In the genomic region with DNA sequence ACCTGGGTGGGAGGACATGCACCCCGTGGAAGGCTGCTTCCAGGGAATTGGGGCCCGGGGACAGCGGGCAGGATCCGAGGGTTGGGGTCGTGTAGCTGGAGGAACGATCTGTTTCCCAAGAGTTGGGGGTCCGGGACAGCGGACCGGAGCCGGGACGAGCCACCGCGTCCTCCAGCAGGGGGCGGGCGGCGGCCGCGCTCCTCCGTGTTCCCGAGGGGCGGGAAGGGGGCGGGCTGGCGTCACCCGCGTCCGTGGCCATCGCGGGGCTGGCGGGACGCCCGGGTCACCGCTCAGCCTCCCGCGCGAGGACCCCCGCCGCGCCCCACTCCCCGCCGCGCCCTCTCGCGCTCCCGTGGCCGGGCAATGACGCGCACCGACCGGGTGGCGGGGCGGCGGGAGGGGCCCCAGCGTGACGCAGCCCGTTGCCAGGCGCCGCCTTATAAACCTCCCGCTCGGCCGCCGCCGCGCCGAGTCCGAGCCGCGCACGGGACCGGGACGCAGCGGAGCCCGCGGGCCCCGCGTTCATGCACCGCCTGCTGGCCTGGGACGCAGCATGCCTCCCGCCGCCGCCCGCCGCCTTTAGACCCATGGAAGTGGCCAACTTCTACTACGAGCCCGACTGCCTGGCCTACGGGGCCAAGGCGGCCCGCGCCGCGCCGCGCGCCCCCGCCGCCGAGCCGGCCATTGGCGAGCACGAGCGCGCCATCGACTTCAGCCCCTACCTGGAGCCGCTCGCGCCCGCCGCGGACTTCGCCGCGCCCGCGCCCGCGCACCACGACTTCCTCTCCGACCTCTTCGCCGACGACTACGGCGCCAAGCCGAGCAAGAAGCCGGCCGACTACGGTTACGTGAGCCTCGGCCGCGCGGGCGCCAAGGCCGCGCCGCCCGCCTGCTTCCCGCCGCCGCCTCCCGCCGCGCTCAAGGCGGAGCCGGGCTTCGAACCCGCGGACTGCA, we compare ENCODE assay signal across 8 mouse cellular contexts. TPM values are rescaled to one million over a fixed set of nuclear protein-coding genes. Genes with fewer than 3 reads are reported as not detected.
DNase-seq lines count a peak whose midpoint lies in the region; ATAC-seq lines count a peak whose summit lies in the region.

A gene (plus strand): TSS at position 418 of the 954 bp plus-strand sequence.

- H3K9ac ChIP-seq in intestine, embryonic 16.5 days (ENCODE audit: low read depth, low read length), result peak within 1 kb of the TSS; percentile 92

- peak within 1 kb of the TSS; percentile 95 for H3K27ac ChIP-seq in intestine, embryonic 16.5 days (ENCODE audit: low read length)
- peak within 1 kb of the TSS; percentile 83 for H3K27ac ChIP-seq in midbrain, embryonic 10.5 days (replicated peaks)

- H3K27me3 ChIP-seq in intestine, embryonic 16.5 days (replicated peaks; ENCODE audit: control insufficient read depth, insufficient read depth, low read length), result no peaks in the 10 kb centered on the region
- H3K27me3 ChIP-seq in midbrain, embryonic 10.5 days (ENCODE audit: low read depth, poor library complexity, severe bottlenecking), result peaks cover 81% of the 10 kb centered on the region

- H3K9me3 ChIP-seq in intestine, embryonic 16.5 days (ENCODE audit: control insufficient read depth, low read length), result no peaks in the 10 kb centered on the region
- no peaks in the 10 kb centered on the region for H3K9me3 ChIP-seq in midbrain, embryonic 10.5 days (replicated peaks)

- H3K4me2 ChIP-seq in intestine, embryonic 16.5 days (ENCODE audit: low read depth, low read length), result peak within 1 kb of the TSS; percentile 87

- H3K36me3 ChIP-seq in intestine, embryonic 16.5 days (ENCODE audit: control insufficient read depth, insufficient read depth, low read length), result peaks cover 4% of the 10 kb centered on the region; the same call in 1 of the 2 replicates
- no peaks in the 10 kb centered on the region for H3K36me3 ChIP-seq in midbrain, embryonic 10.5 days

- WGBS in intestine, embryonic 16.5 days, result under 1% methylated on average over 123 of the region's 147 CpGs
- under 1% methylated on average over 144 of the region's 147 CpGs for WGBS in midbrain, embryonic 10.5 days

- H3K4me3 ChIP-seq in intestine, embryonic 16.5 days (ENCODE audit: low read length), result peak within 1 kb of the TSS; percentile 85
- peak within 1 kb of the TSS; percentile 75 for H3K4me3 ChIP-seq in midbrain, embryonic 10.5 days

- intact Hi-C loops in left cerebral cortex, postnatal 4 days (cut with DNase I), result loop anchor here (2.0 to 10.0 kb wide), 2 partner anchors 206 to 306 kb away; no protein-coding TSS in a partner anchor

- DNase-seq in adrenal gland, adult 2 months, result peak; percentile 98
- DNase-seq in embryo, embryonic 9.5 days (ENCODE audit: extremely low spot score), result peak; percentile 74
- DNase-seq in gonadal fat pad, adult 2 months (ENCODE audit: low read depth), result no peak
- DNase-seq in left cerebral cortex, postnatal 4 days, result peak; percentile 73
- DNase-seq in midbrain, embryonic 10.5 days (ENCODE audit: low spot score), result peak; percentile 70
- peak; percentile 53 to 56 for DNase-seq in right cerebral cortex, postnatal 36 days (ENCODE audit: low spot score in 2 of 2)
- peak; percentile 86 to 87 for DNase-seq in urinary bladder, postnatal 4 days (ENCODE audit: low spot score in 2 of 2)

- peak; percentile 79 for ATAC-seq in intestine, embryonic 16.5 days

- H3K4me1 ChIP-seq in intestine, embryonic 16.5 days (ENCODE audit: control insufficient read depth, insufficient read depth, low read length), result peaks cover 25% of the 10 kb centered on the region
- peaks cover 33% of the 10 kb centered on the region for H3K4me1 ChIP-seq in midbrain, embryonic 10.5 days

RNA-seq across cellular contexts. Expression of the gene that starts here (rescaled TPM):
- total RNA-seq in adrenal gland, adult 2 months (2021), result 100 to 1,000 TPM; 366 to 466 TPM
- polyA plus RNA-seq in adrenal gland, adult 2 months (2012; rRNA removed), result 3,420 and 4,353 TPM in 2 replicates
- 162 and 211 TPM in 2 replicates for polyA plus RNA-seq in gonadal fat pad, adult 2 months (2012; rRNA removed)
- polyA plus RNA-seq in intestine, embryonic 16.5 days (2015; fragmentation: Nextera tagmentation; extraction: Ambion mirVana), result 0.65 and 0.93 TPM in 2 replicates
- total RNA-seq in left cerebral cortex, postnatal 4 days (2021), result 1 to 10 TPM; 3.8 to 5.5 TPM
- polyA plus RNA-seq in midbrain, embryonic 10.5 days (2016; fragmentation: Nextera tagmentation; extraction: Ambion mirVana), result 0.30 and 0.48 TPM in 2 replicates

Comparison
In these comparisons a context has a peak if more than half of its experiments do, and no peak if none do; other contexts are left out.
1. RNA of the gene that starts here (total RNA-seq): 366 to 466 TPM in adrenal gland, adult 2 months; 3.8 to 5.5 TPM in left cerebral cortex, postnatal 4 days; every median in the first group is over 10 times any median in the second.
2. RNA of the gene that starts here (polyA plus RNA-seq): 3,420 to 4,353 TPM in adrenal gland, adult 2 months and 162 to 211 TPM in gonadal fat pad, adult 2 months; 0.65 to 0.93 TPM in intestine, embryonic 16.5 days and 0.30 to 0.48 TPM in midbrain, embryonic 10.5 days; every median in the first group is over 10 times any median in the second.
3. RNA of the gene that starts here (polyA plus RNA-seq): 3,420 to 4,353 TPM in adrenal gland, adult 2 months; 162 to 211 TPM in gonadal fat pad, adult 2 months; every median in the first group is over 10 times any median in the second.
4. Peak in ATAC-seq, H3K4me3 ChIP-seq, H3K27ac ChIP-seq, H3K9ac ChIP-seq and H3K4me2 ChIP-seq in intestine, embryonic 16.5 days; RNA of the gene not detected or under 1 TPM.
5. Peak in DNase-seq, H3K4me3 ChIP-seq and H3K27ac ChIP-seq in midbrain, embryonic 10.5 days; RNA of the gene not detected or under 1 TPM.